Mouse (Mus musculus) kidney, adult 2 months (tissue): Measurements from ENCODE around the gene Ston2. TPM values are rescaled to one million over a fixed set of nuclear protein-coding genes. Genes with fewer than 3 reads are reported as not detected.

Experiments used
- DNase-seq: peaks from one replicate; pipeline ENCODE4 v3.0.0; 2021
- H3K27ac ChIP-seq: fragments of 200-500 bp; 2 replicates; pipeline ENCODE4 v1.5.1; 2012; ENCODE audit warnings: low read depth, low read length, control low read depth, inconsistent platforms; ENCODE audit not compliant: insufficient read depth
- H3K27me3 ChIP-seq: fragments of 200-500 bp; replicated peaks from 2 replicates; pipeline ENCODE4 v1.6.1; 2012; ENCODE audit warnings: mild to moderate bottlenecking, moderate library complexity, low read length, inconsistent platforms; ENCODE audit not compliant: control insufficient read depth, insufficient read depth
- H3K36me3 ChIP-seq: fragments of 200-500 bp; 2 replicates; pipeline ENCODE4 v1.6.1; 2012; ENCODE audit warnings: mild to moderate bottlenecking, moderate library complexity, low read length, inconsistent platforms; ENCODE audit not compliant: control insufficient read depth, insufficient read depth
- H3K4me1 ChIP-seq: fragments of 200-500 bp; 2 replicates; pipeline ENCODE4 v1.6.1; 2011; ENCODE audit warnings: low read length; ENCODE audit not compliant: control insufficient read depth, insufficient read depth
- H3K4me3 ChIP-seq: fragments of 200-500 bp; 2 replicates; pipeline ENCODE4 v1.5.1; 2011; ENCODE audit warnings: mild to moderate bottlenecking, low read depth, low read length, control low read depth; ENCODE audit not compliant: insufficient read depth
- CTCF ChIP-seq: fragments of 200-500 bp; conservative IDR thresholded peaks from 2 replicates; pipeline ENCODE4 v1.5.1; 2011; ENCODE audit warnings: low read depth, mild to moderate bottlenecking, control low read depth, low read length, moderate library complexity, mixed read lengths; ENCODE audit not compliant: insufficient read depth, insufficient read length
- POLR2A ChIP-seq: fragments of 200-500 bp; IDR thresholded peaks from one replicate; pipeline ENCODE4 v1.6.1; 2011; ENCODE audit warnings: low read depth, low read length, control low read depth
- WGBS: fragments of 180-500 bp; shearing (Covaris S2); methylation state at CpG from one replicate; pipeline ENCODE4 v1.1.7; 2018; 5-methylcytosine and 5-hydroxymethylcytosine counted together
- polyA plus RNA-seq: library from polyadenylated mRNA; depleted of rRNA; stranded (reverse); fragments of >200 nt; gene quantifications from 2 replicates; pipeline ENCODE4 v1.2.3, GENCODE M21; 2012

The Ston2 gene
- polyA plus RNA-seq, 1 experiment, result 23.3 TPM

GRCm38 (mm10) chr12:91778211-91779003 is 9.8 kb downstream of the Ston2 start:
- Histone ChIP-seq H3K27me3 (no peaks in the 10 kb centered on the region), H3K36me3 (no peaks in the 10 kb centered on the region), H3K4me1 (peaks cover 16% of the 10 kb centered on the region), H3K4me3 (peak overlapping the region; percentile 97), H3K27ac (peak overlapping the region; percentile 90)
- peak; percentile 87 for DNase-seq
- 1% methylated on average over 50 of the region's 51 CpGs for WGBS
- TF ChIP-seq POLR2A, result no peak
- no peak for TF ChIP-seq CTCF

GRCm38 (mm10) chr12:91776342-91776741 is 11.8 kb downstream of the Ston2 start:
- TF ChIP-seq CTCF (no peak), POLR2A (no peak)
- no peak overlapping the region for H3K27ac ChIP-seq
- WGBS, result 57% methylated on average over 5 of the region's 5 CpGs
- no peaks in the 10 kb centered on the region for H3K36me3 ChIP-seq
- peaks cover 16% of the 10 kb centered on the region for H3K4me1 ChIP-seq
- H3K27me3 ChIP-seq, result no peaks in the 10 kb centered on the region
- H3K4me3 ChIP-seq, result no peak overlapping the region
- no peak for DNase-seq

- Histone ChIP-seq H3K36me3 (no peaks in the 10 kb centered on the region), H3K4me3 (no peak overlapping the region), H3K27ac (no peak overlapping the region), H3K27me3 (no peaks in the 10 kb centered on the region), H3K4me1 (peaks cover 16% of the 10 kb centered on the region)
- no peak for TF ChIP-seq POLR2A
- TF ChIP-seq CTCF, result no peak
- 50% methylated on average over 8 of the region's 8 CpGs for WGBS
- DNase-seq, result peak; percentile 27
Observed at GRCm38 (mm10) chr12:91774811-91775284, 13.3 kb downstream of the Ston2 start.

- Histone ChIP-seq H3K4me3 (no peak overlapping the region), H3K4me1 (peaks cover 11% of the 10 kb centered on the region), H3K27me3 (no peaks in the 10 kb centered on the region), H3K36me3 (no peaks in the 10 kb centered on the region), H3K27ac (no peak overlapping the region)
- DNase-seq, result no peak
- no peak for TF ChIP-seq CTCF
- TF ChIP-seq POLR2A, result no peak
- 50% methylated on average over 2 of the region's 2 CpGs for WGBS
Observed at GRCm38 (mm10) chr12:91768871-91769270, 19.3 kb downstream of the Ston2 start.

GRCm38 (mm10) chr12:91768176-91768575 is 20.0 kb downstream of the Ston2 start:
- 80% methylated on average over 6 of the region's 6 CpGs for WGBS
- TF ChIP-seq CTCF (no peak), POLR2A (no peak)
- peaks cover 11% of the 10 kb centered on the region for H3K4me1 ChIP-seq
- H3K27ac ChIP-seq, result no peak overlapping the region
- DNase-seq, result no peak
- H3K36me3 ChIP-seq, result no peaks in the 10 kb centered on the region
- H3K4me3 ChIP-seq, result no peak overlapping the region
- H3K27me3 ChIP-seq, result no peaks in the 10 kb centered on the region

GRCm38 (mm10) chr12:91766338-91767107 is 21.7 kb downstream of the Ston2 start:
- Histone ChIP-seq H3K27ac (peak overlapping the region; percentile 43; the same call in 1 of the 2 replicates), H3K36me3 (no peaks in the 10 kb centered on the region), H3K4me3 (peak overlapping the region; percentile 13), H3K27me3 (no peaks in the 10 kb centered on the region), H3K4me1 (peaks cover 11% of the 10 kb centered on the region)
- TF ChIP-seq POLR2A (no peak), CTCF (no peak)
- WGBS, result 44% methylated on average over 14 of the region's 14 CpGs
- peak; percentile 60 for DNase-seq

- TF ChIP-seq CTCF (no peak), POLR2A (no peak)
- Histone ChIP-seq H3K4me1 (peaks cover 11% of the 10 kb centered on the region), H3K4me3 (no peak overlapping the region), H3K27ac (peak overlapping the region; percentile 19; the same call in 1 of the 2 replicates), H3K27me3 (no peaks in the 10 kb centered on the region), H3K36me3 (no peaks in the 10 kb centered on the region)
- WGBS, result 36% methylated on average over 13 of the region's 13 CpGs
- DNase-seq, result peak; percentile 43
Observed at GRCm38 (mm10) chr12:91765504-91765903, 22.7 kb downstream of the Ston2 start.
